Mouse (Mus musculus): ENCODE data around the gene Fam160a2. TPM values are rescaled to one million over a fixed set of nuclear protein-coding genes. Genes with fewer than 3 reads are reported as not detected.

Gene Fam160a2
- polyA plus RNA-seq, 1 experiment from 2014 or later: 38.6 TPM

GRCm38 (mm10) chr7:105334004-105334403 is 65.8 kb downstream of the Fam160a2 start, which contains the start of gene Olfr690:
Gene Olfr690 (minus strand): TSS chr7:105334104.
- no peak for ATAC-seq (ENCODE audit: insufficient number of reproducible peaks, low FRiP score, low TSS enrichment, low read depth)
- 78% methylated on average over 1 of the region's 1 CpGs for WGBS
- H3K4me2 ChIP-seq: no peak within 1 kb of the TSS
- H3K9me3 ChIP-seq: no peaks in the 10 kb centered on the region
- H3K27ac ChIP-seq: no peak within 1 kb of the TSS
- H3K4me3 ChIP-seq: no peak within 1 kb of the TSS
- no peaks in the 10 kb centered on the region for H3K27me3 ChIP-seq
- no peak within 1 kb of the TSS for H3K9ac ChIP-seq
- H3K36me3 ChIP-seq: no peaks in the 10 kb centered on the region
- no peaks in the 10 kb centered on the region for H3K4me1 ChIP-seq

GRCm38 (mm10) chr7:105325302-105325701 is 74.6 kb downstream of the Fam160a2 start:
- ATAC-seq (ENCODE audit: insufficient number of reproducible peaks, low FRiP score, low TSS enrichment, low read depth): no peak
- Histone ChIP-seq H3K36me3 (no peaks in the 10 kb centered on the region), H3K4me2 (no peak overlapping the region), H3K27me3 (no peaks in the 10 kb centered on the region), H3K27ac (no peak overlapping the region), H3K4me3 (no peak overlapping the region), H3K4me1 (no peaks in the 10 kb centered on the region), H3K9ac (no peak overlapping the region), H3K9me3 (no peaks in the 10 kb centered on the region)
- 67% methylated on average over 2 of the region's 2 CpGs for WGBS

Other genes starting within 250 kb of the Fam160a2 start
- gene Olfr684, start 236.4 kb downstream of the Fam160a2 start, polyA plus RNA-seq (2015; fragmentation: Nextera tagmentation; extraction: Ambion mirVana): not detected in 2 replicates
- gene Olfr685, start 214.0 kb downstream of the Fam160a2 start, polyA plus RNA-seq (2015; fragmentation: Nextera tagmentation; extraction: Ambion mirVana): not detected in 2 replicates
- gene Olfr686, start 192.6 kb downstream of the Fam160a2 start, polyA plus RNA-seq (2015; fragmentation: Nextera tagmentation; extraction: Ambion mirVana): not detected in 2 replicates
- gene Olfr688, start 112.0 kb downstream of the Fam160a2 start, polyA plus RNA-seq (2015; fragmentation: Nextera tagmentation; extraction: Ambion mirVana): not detected in 2 replicates
- not detected in 2 replicates for gene Olfr689, start 88.9 kb downstream of the Fam160a2 start, polyA plus RNA-seq (2015; fragmentation: Nextera tagmentation; extraction: Ambion mirVana)
- gene Olfr690, start 66.0 kb downstream of the Fam160a2 start, polyA plus RNA-seq (2015; fragmentation: Nextera tagmentation; extraction: Ambion mirVana): not detected in 2 replicates
- not detected in 2 replicates for gene Olfr691, start 57.8 kb downstream of the Fam160a2 start, polyA plus RNA-seq (2015; fragmentation: Nextera tagmentation; extraction: Ambion mirVana)
- not detected in 2 replicates for gene Olfr692, start 31.8 kb downstream of the Fam160a2 start, polyA plus RNA-seq (2015; fragmentation: Nextera tagmentation; extraction: Ambion mirVana)
- not detected in 2 replicates for gene Gm5901, start 25.0 kb downstream of the Fam160a2 start, polyA plus RNA-seq (2015; fragmentation: Nextera tagmentation; extraction: Ambion mirVana)
- gene Cnga4, start 4.5 kb upstream of the Fam160a2 start, polyA plus RNA-seq (2015; fragmentation: Nextera tagmentation; extraction: Ambion mirVana): 0.05 TPM in 1 of 2 replicates, not detected in the other
- not detected in 2 replicates for gene Cckbr, start 25.7 kb upstream of the Fam160a2 start, polyA plus RNA-seq (2015; fragmentation: Nextera tagmentation; extraction: Ambion mirVana)
- gene Cavin3, start 82.2 kb upstream of the Fam160a2 start, polyA plus RNA-seq (2015; fragmentation: Nextera tagmentation; extraction: Ambion mirVana): 141 and 162 TPM in 2 replicates
- 62.6 and 65.0 TPM in 2 replicates for gene Smpd1, start 154.3 kb upstream of the Fam160a2 start, polyA plus RNA-seq (2015; fragmentation: Nextera tagmentation; extraction: Ambion mirVana)
- 37.4 and 38.2 TPM in 2 replicates for gene Apbb1, start 181.6 kb upstream of the Fam160a2 start, polyA plus RNA-seq (2015; fragmentation: Nextera tagmentation; extraction: Ambion mirVana)
- 0.53 and 0.99 TPM in 2 replicates for gene Hpx, start 200.1 kb upstream of the Fam160a2 start, polyA plus RNA-seq (2015; fragmentation: Nextera tagmentation; extraction: Ambion mirVana)
- gene Trim3, start 233.5 kb upstream of the Fam160a2 start, polyA plus RNA-seq (2015; fragmentation: Nextera tagmentation; extraction: Ambion mirVana): 38.9 and 39.7 TPM in 2 replicates
- gene Timm10b, start 240.0 kb upstream of the Fam160a2 start, polyA plus RNA-seq (2015; fragmentation: Nextera tagmentation; extraction: Ambion mirVana): 185 and 190 TPM in 2 replicates
- gene Arfip2, start 240.4 kb upstream of the Fam160a2 start, polyA plus RNA-seq (2015; fragmentation: Nextera tagmentation; extraction: Ambion mirVana): 95.8 and 97.8 TPM in 2 replicates
- 30.4 and 34.7 TPM in 2 replicates for gene Gm45799, start 240.5 kb upstream of the Fam160a2 start, polyA plus RNA-seq (2015; fragmentation: Nextera tagmentation; extraction: Ambion mirVana)

Data from limb, embryonic 15.5 days (tissue).